Comparison of ENCODE assay signal across 8 mouse cellular contexts in genomic region chrX:48694460-48694859, GRCm38 (mm10). TPM values are rescaled to one million over a fixed set of nuclear protein-coding genes. Genes with fewer than 3 reads are reported as not detected.
DNase-seq lines count a peak whose midpoint lies in the region; ATAC-seq and TF ChIP-seq lines count a peak whose summit lies in the region.

No protein-coding gene starts in this region.

- H3K27me3 ChIP-seq in heart, embryonic 14.5 days (ENCODE audit: control insufficient read depth, insufficient read depth, low read length): no peaks in the 10 kb centered on the region
- H3K27me3 ChIP-seq in Patski: peaks cover 25% of the 10 kb centered on the region

- no peaks in the 10 kb centered on the region for H3K9me3 ChIP-seq in heart, embryonic 14.5 days (ENCODE audit: control insufficient read depth, low read length)

- H3K4me1 ChIP-seq in heart, embryonic 14.5 days (ENCODE audit: control insufficient read depth in 2 of 2, insufficient read depth in 2 of 2, low read length in 2 of 2): peaks cover 2 to 5% of the 10 kb centered on the region in 2 experiments; a peak in 2 of 4 replicates

- DNase-seq in heart, adult 8-10 months (ENCODE audit: low spot score): no peak
- no peak for DNase-seq in Patski (ENCODE audit: low read depth, low spot score)
- no peak for DNase-seq in B cell, adult 2 months
- DNase-seq in layer of hippocampus, postnatal 25 days (ENCODE audit: extremely low spot score in 1 of 2, low spot score in 1 of 2): no peak
- no peak for DNase-seq in right cerebral cortex, postnatal 25 days

- CTCF ChIA-PET in Patski (lab: Charles Lee): no interaction called here

- H3K9ac ChIP-seq in heart, embryonic 14.5 days (ENCODE audit: low read length): no peak overlapping the region

- peak overlapping the region; percentile 69 for H3K4me2 ChIP-seq in heart, embryonic 14.5 days (ENCODE audit: low read length)

- 8% methylated on average over 6 of the region's 6 CpGs for WGBS in heart, embryonic 14.5 days

- no peak; the same call in 1 of the 2 replicates for ATAC-seq in heart, embryonic 14.5 days (ENCODE audit: insufficient number of reproducible peaks, insufficient read depth, low FRiP score, low read depth)
- ATAC-seq in Patski: peak; percentile 53
- peak; percentile 15 to 58; a peak in 1 of 4 replicates for ATAC-seq in hematopoietic stem cell, adult 5-6 weeks (replicated peaks in 1 of 2; ENCODE audit: insufficient read depth in 1 of 2, low FRiP score in 2 of 2, low TSS enrichment in 1 of 2, low read depth in 1 of 2, poor library complexity in 2 of 2, severe bottlenecking in 2 of 2)
- peak; percentile 54 for ATAC-seq in megakaryocyte progenitor cell, adult 5-6 weeks (replicated peaks; ENCODE audit: poor library complexity)

- POLR2A ChIA-PET in Patski (lab: Charles Lee): no interaction called here

- 0 out of 2 replicates have a peak, but pooled peaks cover 6% of the 10 kb centered on the region for H3K36me3 ChIP-seq in heart, embryonic 14.5 days (ENCODE audit: control insufficient read depth, insufficient read depth, low read length)

- H3K27ac ChIP-seq in heart, embryonic 14.5 days (replicated peaks in 1 of 2; ENCODE audit: control insufficient read depth in 1 of 2, insufficient read depth in 1 of 2, low read depth in 2 of 2, low read length in 2 of 2): no peak overlapping the region

- in situ Hi-C loops in Patski (cut with MboI; ENCODE audit: low pct_unique_long_range_greater_than_20kb): loop anchor here (25.0 kb wide), 1 partner anchor 593 kb away; the partner anchor contains the start of gene Enox2

- no peak for TF ChIP-seq CTCF in Patski (IDR thresholded peaks at IDR 0.05)

- peak overlapping the region; percentile 56 to 62 for H3K4me3 ChIP-seq in heart, embryonic 14.5 days (ENCODE audit: control insufficient read depth in 1 of 2, insufficient read depth in 1 of 2, low read depth in 1 of 2, low read length in 2 of 2)

RNA-seq across cellular contexts. Expression of gene Rbmx2, which starts 0.3 kb away (rescaled TPM):
- polyA plus RNA-seq in heart, embryonic 14.5 days (2014; fragmentation: Nextera tagmentation; extraction: Ambion mirVana): 17.9 and 18.3 TPM in 2 replicates
- 1 to 10 TPM; 1.7 to 2.4 (median 1.9) TPM for total RNA-seq in heart, adult 8-10 months (2022)
- polyA plus RNA-seq in Patski (2021): 6.8 TPM
- 15.2 and 22.8 TPM in 2 replicates for total RNA-seq in hematopoietic stem cell, adult 5-6 weeks (2017)
- total RNA-seq in megakaryocyte progenitor cell, adult 5-6 weeks (2015): 17.0 and 20.5 TPM in 2 replicates
- total RNA-seq in megakaryocyte progenitor cell, adult 5-6 weeks (2017): 16.4 and 16.9 TPM in 2 replicates
- 1 to 10 TPM; 4.2 to 5.1 TPM for total RNA-seq in layer of hippocampus, postnatal 25 days (2021)

RNA-seq across cellular contexts. Expression of gene Gpr119, which starts 20.2 kb away (rescaled TPM):
- not detected in 2 replicates for polyA plus RNA-seq in heart, embryonic 14.5 days (2014; fragmentation: Nextera tagmentation; extraction: Ambion mirVana)
- not detected for total RNA-seq in heart, adult 8-10 months (2022)
- not detected for polyA plus RNA-seq in Patski (2021)
- not detected in 2 replicates for total RNA-seq in hematopoietic stem cell, adult 5-6 weeks (2017)
- not detected in 2 replicates for total RNA-seq in megakaryocyte progenitor cell, adult 5-6 weeks (2015)
- total RNA-seq in megakaryocyte progenitor cell, adult 5-6 weeks (2017): not detected in 2 replicates
- not detected for total RNA-seq in layer of hippocampus, postnatal 25 days (2021)
